Mouse (Mus musculus) common myeloid progenitor, adult 5-6 weeks (primary cell): ENCODE measurements around the gene Atp6v1f. TPM values are rescaled to one million over a fixed set of nuclear protein-coding genes. Genes with fewer than 3 reads are reported as not detected.

Experiments
- ATAC-seq: replicated peaks from 2 replicates; pipeline ENCODE4 v1.8.0; 2016; ENCODE audit warnings: low read depth, mild to moderate bottlenecking, moderate TSS enrichment, inconsistent platforms; ENCODE audit not compliant: poor library complexity, severe bottlenecking
- total RNA-seq: library from RNA; stranded (forward); fragments of 200-1000, 187-1606 nt; gene quantifications from 2 replicates; pipeline ENCODE4 v1.2.3, GENCODE M21; 2017

Gene Atp6v1f
- 89.8 and 130 TPM in 2 replicates for total RNA-seq

- ATAC-seq, result peak; percentile 88
Measured at GRCm38 (mm10) chr6:29467583-29468354, at the start of gene Atp6v1f. Atp6v1f (plus strand) TSS chr6:29467718.

GRCm38 (mm10) chr6:29420596-29420995 is 46.9 kb upstream of the Atp6v1f start:
- ATAC-seq, result peak; percentile 65; the same call in 1 of the 2 replicates

- no peak for ATAC-seq
Measured at GRCm38 (mm10) chr6:29425118-29425517, 42.4 kb upstream of the Atp6v1f start.

- no peak for ATAC-seq
Measured at GRCm38 (mm10) chr6:29426331-29426730, 41.2 kb upstream of the Atp6v1f start.

- ATAC-seq, result no peak
Measured at GRCm38 (mm10) chr6:29428171-29428570, 39.3 kb upstream of the Atp6v1f start.

- no peak for ATAC-seq
Measured at GRCm38 (mm10) chr6:29430681-29431420, 36.7 kb upstream of the Atp6v1f start.

- no peak for ATAC-seq
Measured at GRCm38 (mm10) chr6:29431473-29431872, 36.0 kb upstream of the Atp6v1f start.

GRCm38 (mm10) chr6:29432156-29432555 is 35.4 kb upstream of the Atp6v1f start:
- no peak for ATAC-seq

GRCm38 (mm10) chr6:29432676-29433037 is 34.9 kb upstream of the Atp6v1f start:
- ATAC-seq, result no peak

- ATAC-seq, result peak; percentile 36; the same call in 1 of the 2 replicates
Measured at GRCm38 (mm10) chr6:29433038-29433803, 34.3 kb upstream of the Atp6v1f start, which contains the start of gene Flnc. Flnc (plus strand) TSS chr6:29433256.

- no peak for ATAC-seq
Measured at GRCm38 (mm10) chr6:29433804-29434795, 33.4 kb upstream of the Atp6v1f start.

- ATAC-seq, result no peak
Measured at GRCm38 (mm10) chr6:29434911-29435691, 32.4 kb upstream of the Atp6v1f start.

- no peak for ATAC-seq
Measured at GRCm38 (mm10) chr6:29435940-29436451, 31.5 kb upstream of the Atp6v1f start.

- peak; percentile 22; the same call in 1 of the 2 replicates for ATAC-seq
Measured at GRCm38 (mm10) chr6:29436461-29436934, 31.0 kb upstream of the Atp6v1f start.

GRCm38 (mm10) chr6:29439251-29439650 is 28.3 kb upstream of the Atp6v1f start:
- ATAC-seq, result no peak

GRCm38 (mm10) chr6:29439789-29440188 is 27.7 kb upstream of the Atp6v1f start:
- no peak for ATAC-seq

- ATAC-seq, result peak; percentile 74
Measured at GRCm38 (mm10) chr6:29444773-29445172, 22.7 kb upstream of the Atp6v1f start.

GRCm38 (mm10) chr6:29445354-29445753 is 22.2 kb upstream of the Atp6v1f start:
- ATAC-seq, result no peak
